16 mouse cellular contexts compared by ENCODE assay signal in genomic region chr9:106876666-106877065, GRCm38 (mm10).
"Had no signal": no experiment of that assay in that cellular context is flagged by ENCODE, and none has a peak within 500 bp of the region (broad histone marks: within the 10 kb centered on the region; RNA-seq: fewer than 3 reads in every experiment).

No protein-coding gene starts in this region.

- H3K4me3 ChIP-seq: neural tube, embryonic 13.5 days; neural tube, embryonic 15.5 days; stomach, embryonic 15.5 days had no signal

- H3K27me3 ChIP-seq: neural tube, embryonic 13.5 days; neural tube, embryonic 15.5 days; stomach, embryonic 15.5 days had no signal

- H3K9ac ChIP-seq: neural tube, embryonic 13.5 days; neural tube, embryonic 15.5 days; stomach, embryonic 15.5 days had no signal

- H3K27ac ChIP-seq: neural tube, embryonic 13.5 days; neural tube, embryonic 15.5 days; stomach, embryonic 15.5 days; stomach, postnatal 0 days had no signal

- H3K9me3 ChIP-seq: neural tube, embryonic 13.5 days; neural tube, embryonic 15.5 days; stomach, embryonic 15.5 days had no signal

- H3K4me1 ChIP-seq: stomach, embryonic 15.5 days had no signal

- H3K4me2 ChIP-seq: neural tube, embryonic 13.5 days; neural tube, embryonic 15.5 days; stomach, embryonic 15.5 days had no signal

- DNase-seq: retina, postnatal 1 day; right cerebral cortex, adult 18-20 months; right cerebral cortex, postnatal 14 days; right cerebral cortex, postnatal 25 days; right cerebral cortex, postnatal 4 days; spleen, adult 18-20 months; thymus, adult 18-20 months; thymus, adult 2 months; thymus, postnatal 14 days; thymus, postnatal 25 days; thymus, postnatal 36 days; thymus, postnatal 4 days had no signal
